Mouse (Mus musculus) CH12.LX (cell line): Measurements from ENCODE around the gene Bcar1. TPM values are rescaled to one million over a fixed set of nuclear protein-coding genes. Genes with fewer than 3 reads are reported as not detected.
A peak's percentile ranks its signal among the peaks of the same experiment; 100 is the strongest.

ENCODE experiments used
- DNase-seq: peaks from one replicate; pipeline ENCODE4 v3.0.0-alpha.2; 2013; ENCODE audit errors: extremely low read depth
- H3K27ac ChIP-seq: 2 replicates; pipeline ENCODE4 v1.5.1; 2012; ENCODE audit warnings: low read depth, mild to moderate bottlenecking, control low read depth, moderate library complexity; ENCODE audit not compliant: insufficient read depth
- H3K27me3 ChIP-seq: replicated peaks from 2 replicates; pipeline ENCODE3; 2012; ENCODE audit warnings: inconsistent platforms
- H3K36me3 ChIP-seq, 2 experiments: replicated peaks in 1 of 2; 2 replicates each; pipeline versions ENCODE3 to v1.6.1; 2012; ENCODE audit warnings: inconsistent platforms in 1 of 2, low read length in 1 of 2, mild to moderate bottlenecking in 1 of 2, mixed read lengths in 1 of 2, moderate library complexity in 1 of 2; ENCODE audit not compliant: control insufficient read depth in 1 of 2, insufficient read depth in 1 of 2
- H3K4me1 ChIP-seq, 2 experiments: 2 replicates each; pipeline ENCODE4 v1.6.1; 2012; ENCODE audit warnings: inconsistent platforms in 1 of 2, moderate library complexity in 1 of 2; ENCODE audit not compliant: insufficient read depth in 2 of 2, control insufficient read depth in 1 of 2
- H3K4me2 ChIP-seq: 2 replicates; pipeline ENCODE4 v1.6.1; 2012; ENCODE audit warnings: low read depth, mild to moderate bottlenecking, control low read depth; ENCODE audit not compliant: poor library complexity, insufficient read depth, severe bottlenecking
- H3K4me3 ChIP-seq, 3 experiments: fragments of 150-350 bp in 1 of 3; sonication (generic) in 1 of 3; replicated peaks in 1 of 3; 2 replicates each; pipeline versions ENCODE3 to v1.5.1; 2011 to 2012; ENCODE audit warnings: low read depth in 2 of 3, low read length in 2 of 3, mild to moderate bottlenecking in 2 of 3, moderate library complexity in 2 of 3, control low read depth in 1 of 3, improper control_type of control experiment in 1 of 3, inconsistent platforms in 1 of 3, mixed read lengths in 1 of 3; ENCODE audit not compliant: poor library complexity in 1 of 3
- H3K79me2 ChIP-seq: replicated peaks from 2 replicates; pipeline ENCODE4 v1.6.1; 2012; ENCODE audit warnings: mild to moderate bottlenecking, moderate library complexity; ENCODE audit not compliant: control insufficient read depth, poor library complexity, insufficient read depth, severe bottlenecking; ENCODE audit errors: extremely low read depth
- H3K9ac ChIP-seq: 2 replicates; pipeline ENCODE4 v1.6.1; 2012; ENCODE audit warnings: low read depth, mild to moderate bottlenecking, control low read depth, moderate library complexity; ENCODE audit not compliant: insufficient read depth
- H3K9me3 ChIP-seq: replicated peaks from 2 replicates; pipeline ENCODE3; 2012; ENCODE audit warnings: low read length, inconsistent platforms, mixed read lengths
- CHD2 ChIP-seq: IDR thresholded peaks from 2 replicates; pipeline ENCODE4 v1.6.1; 2011; ENCODE audit warnings: low read length, improper control_type of control experiment
- CTCF ChIP-seq, 2 experiments: IDR thresholded peaks in 1 of 2; conservative IDR thresholded peaks in 1 of 2; 2 replicates each; pipeline ENCODE4 v1.5.1; 2011 to 2012; ENCODE audit warnings: low read depth in 2 of 2, low read length in 2 of 2, improper control_type of control experiment in 1 of 2, inconsistent platforms in 1 of 2, mild to moderate bottlenecking in 1 of 2, moderate library complexity in 1 of 2
- E2F4 ChIP-seq: IDR thresholded peaks from 2 replicates; pipeline ENCODE4 v1.6.1; 2011; ENCODE audit warnings: low read depth, low read length, improper control_type of control experiment; ENCODE audit not compliant: insufficient replicate concordance
- ETS1 ChIP-seq: conservative IDR thresholded peaks from 2 replicates; pipeline ENCODE4 v1.6.1; 2012; ENCODE audit warnings: low read depth, mild to moderate bottlenecking, inconsistent platforms, low read length, improper control_type of control experiment, moderate library complexity
- GABPA ChIP-seq: IDR thresholded peaks from 2 replicates; pipeline ENCODE4 v1.6.1; 2012; ENCODE audit warnings: low read depth, low read length, improper control_type of control experiment, inconsistent platforms; ENCODE audit not compliant: insufficient replicate concordance
- IRF4 ChIP-seq: IDR thresholded peaks from 2 replicates; pipeline ENCODE4 v1.6.1; 2014; ENCODE audit warnings: low read depth, mild to moderate bottlenecking, inconsistent platforms, low read length, improper control_type of control experiment
- KAT2A ChIP-seq: IDR thresholded peaks from 2 replicates; pipeline ENCODE4 v1.6.1; 2012; ENCODE audit warnings: low read length, improper control_type of control experiment, inconsistent platforms; ENCODE audit not compliant: insufficient replicate concordance
- MAZ ChIP-seq: IDR thresholded peaks from 2 replicates; pipeline ENCODE4 v1.6.1; 2012; ENCODE audit warnings: low read depth, mild to moderate bottlenecking, inconsistent platforms, low read length, improper control_type of control experiment, moderate library complexity
- MEF2A ChIP-seq: IDR thresholded peaks from 2 replicates; pipeline ENCODE4 v1.6.1; 2014; ENCODE audit warnings: low read depth, mild to moderate bottlenecking, inconsistent platforms, low read length, improper control_type of control experiment, borderline replicate concordance
- MXI1 ChIP-seq: IDR thresholded peaks from 2 replicates; pipeline ENCODE4 v1.6.1; 2011; ENCODE audit warnings: mild to moderate bottlenecking, low read depth, low read length, improper control_type of control experiment
- MYC ChIP-seq: IDR thresholded peaks from 2 replicates; pipeline ENCODE4 v1.6.1; 2011; ENCODE audit warnings: low read depth, mild to moderate bottlenecking, improper control_type of control experiment, low read length
- NRF1 ChIP-seq: IDR thresholded peaks from 2 replicates; pipeline ENCODE4 v1.6.1; 2014; ENCODE audit warnings: low read depth, mild to moderate bottlenecking, inconsistent platforms, low read length, improper control_type of control experiment, moderate library complexity
- PAX5 ChIP-seq: IDR thresholded peaks from 2 replicates; pipeline ENCODE4 v1.6.1; 2012; ENCODE audit warnings: low read length, inconsistent platforms, mixed read lengths
- POLR2AphosphoS2 ChIP-seq: IDR thresholded peaks from 2 replicates; pipeline ENCODE4 v1.6.1; 2011; ENCODE audit warnings: low read depth, low read length, improper control_type of control experiment
- RAD21 ChIP-seq: IDR thresholded peaks from 2 replicates; pipeline ENCODE4 v1.6.1; 2011; ENCODE audit warnings: low read depth, mild to moderate bottlenecking, low read length, improper control_type of control experiment, moderate library complexity
- RCOR1 ChIP-seq: conservative IDR thresholded peaks from 2 replicates; pipeline ENCODE4 v1.6.1; 2012; ENCODE audit warnings: low read depth, mild to moderate bottlenecking, inconsistent platforms, low read length, improper control_type of control experiment
- SIN3A ChIP-seq: IDR thresholded peaks from 2 replicates; pipeline ENCODE4 v1.6.1; 2012; ENCODE audit warnings: low read length, improper control_type of control experiment, inconsistent platforms
- SMC3 ChIP-seq: IDR thresholded peaks from 2 replicates; pipeline ENCODE4 v1.6.1; 2011; ENCODE audit warnings: low read depth, low read length, improper control_type of control experiment
- TBP ChIP-seq: conservative IDR thresholded peaks from 2 replicates; pipeline ENCODE4 v1.6.1; 2011; ENCODE audit warnings: low read depth, low read length, improper control_type of control experiment
- UBTF ChIP-seq: IDR thresholded peaks from 2 replicates; pipeline ENCODE4 v1.6.1; 2012; ENCODE audit warnings: low read depth, mild to moderate bottlenecking, inconsistent platforms, low read length, improper control_type of control experiment, moderate library complexity
- USF1 ChIP-seq: IDR thresholded peaks from 2 replicates; pipeline ENCODE4 v1.6.1; 2014; ENCODE audit warnings: low read depth, mild to moderate bottlenecking, inconsistent platforms, low read length, improper control_type of control experiment
- USF2 ChIP-seq: conservative IDR thresholded peaks from 2 replicates; pipeline ENCODE4 v1.6.1; 2011; ENCODE audit warnings: low read depth, low read length, improper control_type of control experiment
- ZC3H11A ChIP-seq: IDR thresholded peaks from 2 replicates; pipeline ENCODE4 v1.6.1; 2012; ENCODE audit warnings: low read depth, mild to moderate bottlenecking, inconsistent platforms, low read length, improper control_type of control experiment
- ZKSCAN1 ChIP-seq: IDR thresholded peaks from 2 replicates; pipeline ENCODE4 v1.6.1; 2012; ENCODE audit warnings: low read depth, inconsistent platforms, low read length, improper control_type of control experiment, borderline replicate concordance
- ZMIZ1 ChIP-seq: IDR thresholded peaks from 2 replicates; pipeline ENCODE4 v1.6.1; 2012; ENCODE audit warnings: low read depth, mild to moderate bottlenecking, inconsistent platforms, low read length, improper control_type of control experiment
- dilution Hi-C: fragments of 300-500 bp; cut with MboI; formaldehyde crosslinking; loops from 2 replicates; pipeline ENCODE4 v1.14.3; 2020; ENCODE audit warnings: low sequenced_read_pairs; ENCODE audit not compliant: extremely low pct_unique_long_range_greater_than_20kb, extremely low pct_ligation_motif_present
- in situ Hi-C: fragments of 300-500 bp; cut with MboI; formaldehyde crosslinking; loops from 3 replicates; pipeline ENCODE4 v1.14.3; 2019; ENCODE audit warnings: low sequenced_read_pairs, low pct_ligation_motif_present, low pct_unique_long_range_greater_than_20kb, mixed read lengths
- polyA plus RNA-seq: library from polyadenylated mRNA; unstranded; fragments of >175 nt; gene quantifications from 2 replicates; pipeline ENCODE4 v1.2.1, GENCODE M21; 2012; ENCODE audit warnings: low read depth; ENCODE audit not compliant: insufficient read length
- total RNA-seq, 2 experiments: library from RNA; depleted of rRNA; stranded (reverse); fragments of 300-350 nt in 1 of 2; fragments of >200 nt in 1 of 2; gene quantifications; 2 replicates each; pipeline ENCODE4 v1.2.3; 2012 to 2014

Gene Bcar1
- total and polyA plus RNA-seq, 3 experiments: 0.97 to 2.1 (median 1.2) TPM

- Histone ChIP-seq H3K4me1 (no peaks in the 10 kb centered on the region), H3K27me3 (no peaks in the 10 kb centered on the region), H3K4me3 (no peak overlapping the region), H3K36me3 (peaks cover 0 to 5% of the 10 kb centered on the region in 2 experiments), H3K27ac (no peak overlapping the region), H3K9me3 (no peaks in the 10 kb centered on the region), H3K9ac (no peak overlapping the region), H3K79me2 (no peaks in the 10 kb centered on the region), H3K4me2 (no peak overlapping the region)
- in situ Hi-C loops (no loop called here), dilution Hi-C loops (no loop called here)
- TF ChIP-seq ZKSCAN1: no peak
- TF ChIP-seq CHD2: no peak
- no peak for TF ChIP-seq SIN3A
- TF ChIP-seq GABPA: no peak
- TF ChIP-seq UBTF: no peak
- no peak for TF ChIP-seq RCOR1
- no peak for DNase-seq
Measured at GRCm38 (mm10) chr8:111713817-111714216, 29.8 kb downstream of the Bcar1 start.

GRCm38 (mm10) chr8:111713291-111713690 is 30.3 kb downstream of the Bcar1 start:
- H3K9me3 ChIP-seq: no peaks in the 10 kb centered on the region
- peaks cover 0 to 5% of the 10 kb centered on the region in 2 experiments for H3K36me3 ChIP-seq
- in situ Hi-C loops: no loop called here
- H3K27me3 ChIP-seq: no peaks in the 10 kb centered on the region
- no peaks in the 10 kb centered on the region for H3K79me2 ChIP-seq
- H3K9ac ChIP-seq: no peak overlapping the region
- H3K4me3 ChIP-seq: no peak overlapping the region
- dilution Hi-C loops: no loop called here
- DNase-seq: no peak
- no peaks in the 10 kb centered on the region for H3K4me1 ChIP-seq
- TF ChIP-seq SMC3 (no peak), UBTF (no peak), GABPA (no peak), MXI1 (no peak), PAX5 (no peak), POLR2AphosphoS2 (no peak), ETS1 (no peak), USF2 (no peak)
- no peak overlapping the region for H3K4me2 ChIP-seq
- H3K27ac ChIP-seq: no peak overlapping the region

GRCm38 (mm10) chr8:111712588-111712987 is 31.0 kb downstream of the Bcar1 start:
- Histone ChIP-seq H3K79me2 (no peaks in the 10 kb centered on the region), H3K9me3 (no peaks in the 10 kb centered on the region), H3K27me3 (no peaks in the 10 kb centered on the region), H3K36me3 (peaks cover 0 to 5% of the 10 kb centered on the region in 2 experiments), H3K9ac (no peak overlapping the region), H3K4me1 (no peaks in the 10 kb centered on the region), H3K4me3 (no peak overlapping the region), H3K4me2 (no peak overlapping the region), H3K27ac (no peak overlapping the region)
- in situ Hi-C loops: no loop called here
- dilution Hi-C loops: no loop called here
- DNase-seq: peak; percentile 50
- TF ChIP-seq USF2 (no peak), ZMIZ1 (no peak), ZC3H11A (peak; percentile 49), CHD2 (no peak), IRF4 (0 out of 2 replicates have a peak, but pooled peaks have one; percentile 9), MYC (no peak), E2F4 (no peak), GABPA (no peak), CTCF (conservative IDR thresholded peaks at IDR 0.05 in 1 of 2, IDR thresholded peaks at IDR 0.05 in 1 of 2; ENCODE audit: low read depth in 2 of 2, low read length in 2 of 2) (peak; percentile 22 to 87; a peak in 3 of 4 replicates), MXI1 (no peak), USF1 (no peak), NRF1 (no peak), UBTF (no peak), TBP (no peak), RAD21 (peak; percentile 83), MAZ (no peak), KAT2A (no peak), SMC3 (peak; percentile 94), MEF2A (no peak)
